Mouse (Mus musculus): ENCODE measurements around the gene Slc37a2.

DNA sequence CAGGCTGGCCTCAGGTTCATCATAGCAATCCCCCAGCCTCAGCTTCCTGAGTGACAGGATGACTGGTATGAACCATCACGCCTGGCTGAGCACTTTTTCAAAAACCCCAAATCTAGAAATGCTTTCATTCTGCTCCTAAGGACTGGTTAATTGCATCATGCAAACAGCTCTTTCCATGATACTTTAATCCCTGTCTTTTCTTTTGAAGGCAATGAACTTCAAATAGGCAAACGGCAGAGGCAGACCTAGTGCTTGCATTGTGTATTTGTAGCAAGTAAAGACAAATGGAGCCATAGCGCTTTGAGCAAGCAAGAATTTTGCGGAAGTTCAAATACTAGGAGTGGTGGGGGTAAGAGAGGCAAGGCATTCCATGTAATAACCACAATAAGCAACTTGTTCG, 73.9 kb downstream of the Slc37a2 start:
- no peak for TF ChIP-seq CTCF (IDR thresholded peaks at IDR 0.05; ENCODE audit: low read depth, low read length)
- no peak for TF ChIP-seq POLR2A (IDR thresholded peaks at IDR 0.05; ENCODE audit: borderline replicate concordance, low read depth, low read length)

Data from bone marrow macrophage, adult 2 months (primary cell).